Mouse (Mus musculus) forebrain, embryonic 11.5 days (tissue): Measurements from ENCODE around the gene Gys2. TPM values are rescaled to one million over a fixed set of nuclear protein-coding genes. Genes with fewer than 3 reads are reported as not detected.

Source experiments
- ATAC-seq: fragments of 200-750 bp; cut with Nextera tagmentation; replicated peaks from 2 replicates; pipeline ENCODE4 v1.8.0; 2017; ENCODE audit warnings: moderate TSS enrichment; ENCODE audit not compliant: low FRiP score
- DNase-seq: peaks from one replicate; pipeline ENCODE4 v3.0.0-alpha.2; 2017; ENCODE audit warnings: low spot score
- H3K27ac ChIP-seq: fragments of 300-500 bp; sonication (generic); 2 replicates; pipeline ENCODE4 v1.5.1; 2014; ENCODE audit warnings: low read depth, low read length
- H3K27me3 ChIP-seq: fragments of 300-500 bp; sonication (generic); 2 replicates; pipeline ENCODE4 v1.6.1; 2014; ENCODE audit warnings: mild to moderate bottlenecking, low read length, mixed read lengths; ENCODE audit not compliant: control insufficient read depth, insufficient read depth
- H3K36me3 ChIP-seq: fragments of 300-500 bp; sonication (generic); 2 replicates; pipeline ENCODE4 v1.6.1; 2014; ENCODE audit warnings: mild to moderate bottlenecking, low read length, moderate library complexity, mixed read lengths; ENCODE audit not compliant: control insufficient read depth, insufficient read depth
- H3K4me1 ChIP-seq: fragments of 300-500 bp; sonication (generic); replicated peaks from 2 replicates; pipeline ENCODE4 v1.6.1; 2014; ENCODE audit warnings: low read length, mixed read lengths; ENCODE audit not compliant: control insufficient read depth, insufficient read depth
- H3K4me2 ChIP-seq: fragments of 300-500 bp; sonication (generic); 2 replicates; pipeline ENCODE4 v1.6.1; 2014; ENCODE audit warnings: low read depth, mild to moderate bottlenecking, low read length, moderate library complexity, mixed read lengths; ENCODE audit not compliant: severe bottlenecking
- H3K4me3 ChIP-seq: fragments of 300-500 bp; sonication (generic); 2 replicates; pipeline ENCODE4 v1.5.1; 2014; ENCODE audit warnings: low read depth, low read length
- H3K9ac ChIP-seq: fragments of 300-500 bp; sonication (generic); 2 replicates; pipeline ENCODE4 v1.6.1; 2014; ENCODE audit warnings: low read length
- H3K9me3 ChIP-seq: fragments of 300-500 bp; sonication (generic); 2 replicates; pipeline ENCODE4 v1.6.1; 2016; ENCODE audit warnings: low read length, mixed read lengths; ENCODE audit not compliant: control insufficient read depth
- WGBS: fragments of 180-500 bp; shearing (Covaris S2); extraction: QIAGEN DNeasy Blood & Tissue Kit; methylation state at CpG from one replicate; pipeline ENCODE4 v1.1.7; 2014; 5-methylcytosine and 5-hydroxymethylcytosine counted together
- polyA plus RNA-seq: library from polyadenylated mRNA; unstranded; fragments of >200 nt; fragmentation: Nextera tagmentation; extraction: Ambion mirVana; gene quantifications from 2 replicates; pipeline ENCODE4 v1.2.1, GENCODE M21; 2014

Gene Gys2
- polyA plus RNA-seq, 1 experiment from 2014 or later, result not detected

DNA sequence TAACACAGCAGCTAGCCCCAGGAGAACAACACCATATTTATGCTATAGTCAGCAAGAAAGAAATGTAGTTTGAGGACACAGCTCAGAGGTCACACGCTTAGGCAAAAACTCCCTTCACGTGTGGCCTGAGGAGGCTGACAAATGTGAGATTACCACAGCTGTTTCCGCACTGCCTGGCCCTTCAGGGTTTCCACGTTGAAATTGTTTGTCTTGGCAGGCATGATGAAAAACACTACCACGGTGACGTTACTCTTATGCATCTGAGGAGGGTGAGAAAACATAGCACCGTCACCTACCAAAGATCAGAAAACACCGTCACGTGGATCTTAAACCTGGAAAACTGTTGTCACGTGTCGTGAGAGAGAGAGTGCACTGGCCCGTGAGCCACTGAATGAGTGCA is 21.5 kb downstream of the Gys2 start:
- Histone ChIP-seq H3K4me3 (no peak overlapping the region), H3K9me3 (no peaks in the 10 kb centered on the region), H3K36me3 (no peaks in the 10 kb centered on the region), H3K27ac (no peak overlapping the region), H3K27me3 (no peaks in the 10 kb centered on the region), H3K4me1 (no peaks in the 10 kb centered on the region), H3K9ac (no peak overlapping the region), H3K4me2 (no peak overlapping the region)
- ATAC-seq (no peak), DNase-seq (no peak)
- WGBS, result 86% methylated on average over 12 of the region's 12 CpGs

DNA sequence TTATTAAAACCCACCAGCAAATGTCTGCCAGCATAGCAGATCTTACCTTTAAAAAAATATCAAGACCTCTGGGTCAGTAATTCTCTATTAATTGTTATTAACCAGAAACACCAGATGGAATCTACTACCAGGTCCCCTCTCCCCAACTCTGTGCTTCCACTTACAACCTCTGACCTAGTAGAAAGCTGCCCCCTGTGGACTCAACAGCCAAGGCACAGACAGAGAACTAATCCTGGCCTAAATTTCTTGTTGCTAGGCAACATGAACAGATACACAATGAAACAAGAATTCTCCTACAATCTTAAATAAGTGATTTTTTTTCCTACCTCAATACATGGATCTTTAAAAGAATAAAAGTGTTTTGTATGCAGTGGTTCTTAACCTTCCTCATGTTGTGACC is 43.8 kb downstream of the Gys2 start:
- Histone ChIP-seq H3K4me2 (no peak overlapping the region), H3K4me1 (no peaks in the 10 kb centered on the region), H3K9ac (no peak overlapping the region), H3K4me3 (no peak overlapping the region), H3K9me3 (no peaks in the 10 kb centered on the region), H3K27ac (no peak overlapping the region), H3K27me3 (no peaks in the 10 kb centered on the region), H3K36me3 (no peaks in the 10 kb centered on the region)
- ATAC-seq, result no peak
- no peak for DNase-seq

GRCm38 (mm10) chr6:142424976-142425375 is 47.9 kb downstream of the Gys2 start:
- H3K9ac ChIP-seq, result no peak overlapping the region
- H3K4me2 ChIP-seq, result no peak overlapping the region
- no peak overlapping the region for H3K27ac ChIP-seq
- H3K4me3 ChIP-seq, result no peak overlapping the region
- no peaks in the 10 kb centered on the region for H3K9me3 ChIP-seq
- no peak for DNase-seq
- ATAC-seq, result no peak
- 81% methylated on average over 7 of the region's 7 CpGs for WGBS
- no peaks in the 10 kb centered on the region for H3K36me3 ChIP-seq
- no peaks in the 10 kb centered on the region for H3K27me3 ChIP-seq
- no peaks in the 10 kb centered on the region for H3K4me1 ChIP-seq

GRCm38 (mm10) chr6:142414597-142414996 is 58.3 kb downstream of the Gys2 start:
- no peaks in the 10 kb centered on the region for H3K36me3 ChIP-seq
- H3K4me2 ChIP-seq, result peak overlapping the region; percentile 58
- H3K27me3 ChIP-seq, result peaks cover 14% of the 10 kb centered on the region
- no peaks in the 10 kb centered on the region for H3K9me3 ChIP-seq
- under 1% methylated on average over 23 of the region's 24 CpGs for WGBS
- no peak overlapping the region for H3K27ac ChIP-seq
- H3K4me1 ChIP-seq, result peaks cover 2% of the 10 kb centered on the region; the same call in 1 of the 2 replicates
- ATAC-seq, result peak; percentile 34
- DNase-seq, result peak; percentile 66
- peak overlapping the region; percentile 29 for H3K4me3 ChIP-seq
- H3K9ac ChIP-seq, result peak overlapping the region; percentile 43; the same call in 1 of the 2 replicates

DNA sequence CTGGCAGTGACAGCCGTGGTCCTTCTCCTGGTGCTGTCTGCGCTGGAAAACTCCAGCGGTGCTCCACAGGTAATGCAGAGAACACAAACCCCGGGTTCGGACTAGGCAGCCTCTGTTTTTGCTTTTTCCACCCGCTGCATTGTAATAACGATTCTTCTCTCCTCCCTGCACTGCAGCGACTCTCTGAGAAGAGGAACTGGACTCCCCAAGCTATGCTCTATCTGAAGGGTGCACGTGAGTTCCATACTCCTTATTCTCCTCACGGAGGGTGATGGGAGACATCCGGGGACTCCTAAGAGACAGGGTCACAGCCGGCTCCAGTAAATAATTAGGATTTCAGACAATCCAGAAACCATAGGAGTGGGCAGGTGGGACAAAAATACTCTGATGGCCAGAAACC is 59.1 kb downstream of the Gys2 start:
- DNase-seq, result no peak
- H3K4me3 ChIP-seq, result no peak overlapping the region
- ATAC-seq, result 0 out of 2 replicates have a peak, but pooled peaks have one; percentile 32
- H3K9ac ChIP-seq, result no peak overlapping the region
- no peak overlapping the region for H3K4me2 ChIP-seq
- peaks cover 2% of the 10 kb centered on the region; the same call in 1 of the 2 replicates for H3K4me1 ChIP-seq
- H3K36me3 ChIP-seq, result no peaks in the 10 kb centered on the region
- WGBS, result 14% methylated on average over 12 of the region's 12 CpGs
- H3K9me3 ChIP-seq, result no peaks in the 10 kb centered on the region
- no peak overlapping the region for H3K27ac ChIP-seq
- peaks cover 14% of the 10 kb centered on the region for H3K27me3 ChIP-seq

DNA sequence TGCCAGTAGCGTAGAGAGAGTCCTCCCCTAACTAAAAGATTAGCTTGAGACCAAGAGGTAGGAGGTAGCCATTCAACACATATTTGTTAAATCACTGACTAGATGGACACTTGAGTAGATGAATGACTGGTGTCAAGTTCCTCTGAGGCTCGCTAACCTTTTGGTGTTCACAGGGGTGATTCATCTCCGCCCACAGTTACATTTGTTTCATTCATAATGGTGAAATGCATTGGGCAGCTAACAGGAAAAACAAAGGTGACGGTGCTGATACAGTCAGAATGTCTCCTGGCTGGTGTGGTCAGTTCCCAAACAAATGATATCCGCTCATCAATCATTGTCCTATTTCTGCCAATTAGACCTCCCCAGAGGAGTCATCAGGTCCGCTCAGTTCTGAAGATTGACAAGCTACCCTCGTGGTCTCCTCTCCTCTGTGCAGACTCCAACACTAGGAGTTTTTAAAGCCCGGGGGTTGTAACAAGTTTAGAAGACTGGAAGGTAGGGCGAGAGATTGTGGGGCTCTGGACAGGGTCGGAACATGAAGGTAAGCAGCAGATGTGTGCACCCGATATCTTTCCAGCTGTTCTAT is 59.9 kb downstream of the Gys2 start, which contains the start of gene Spx:
Gene Spx (plus strand): TSS at position 536 of the 586 bp plus-strand sequence.
- H3K9me3 ChIP-seq, result no peaks in the 10 kb centered on the region
- no peaks in the 10 kb centered on the region for H3K36me3 ChIP-seq
- no peak for DNase-seq
- peaks cover 14% of the 10 kb centered on the region for H3K27me3 ChIP-seq
- no peak within 1 kb of the TSS for H3K27ac ChIP-seq
- peaks cover 2% of the 10 kb centered on the region; the same call in 1 of the 2 replicates for H3K4me1 ChIP-seq
- no peak for ATAC-seq
- peak within 1 kb of the TSS; percentile 58; the same call in 1 of the 2 replicates for H3K4me2 ChIP-seq
- WGBS, result 70% methylated on average over 11 of the region's 11 CpGs
- H3K4me3 ChIP-seq, result no peak within 1 kb of the TSS; the same call in 1 of the 2 replicates
- no peak within 1 kb of the TSS for H3K9ac ChIP-seq

DNA sequence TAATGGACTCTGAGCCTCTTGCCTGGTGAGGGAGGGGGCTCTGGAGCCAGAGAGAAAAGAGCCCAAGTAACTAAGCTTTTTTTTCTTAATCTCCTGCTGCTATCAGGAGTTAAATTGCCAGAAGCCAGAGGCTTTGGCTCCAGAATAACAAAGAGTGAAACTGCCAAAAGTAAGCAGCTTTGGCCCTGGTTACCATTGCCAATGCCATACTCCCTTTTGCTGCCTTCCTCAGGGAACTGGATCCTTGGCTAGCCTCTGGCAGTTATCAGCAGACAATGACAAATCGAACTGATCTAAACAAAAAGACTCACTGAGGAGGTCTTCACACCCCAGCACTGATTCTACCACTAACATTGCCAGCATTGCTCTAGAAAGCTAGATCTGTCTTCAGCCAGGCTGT is 61.8 kb downstream of the Gys2 start:
- no peak overlapping the region for H3K27ac ChIP-seq
- ATAC-seq, result 0 out of 2 replicates have a peak, but pooled peaks have one; percentile 15
- no peaks in the 10 kb centered on the region for H3K9me3 ChIP-seq
- H3K27me3 ChIP-seq, result peaks cover 14% of the 10 kb centered on the region
- WGBS, result 7% methylated on average over 1 of the region's 1 CpGs
- no peak overlapping the region for H3K4me3 ChIP-seq
- H3K4me1 ChIP-seq, result peaks cover 2% of the 10 kb centered on the region; the same call in 1 of the 2 replicates
- H3K36me3 ChIP-seq, result no peaks in the 10 kb centered on the region
- H3K4me2 ChIP-seq, result no peak overlapping the region
- H3K9ac ChIP-seq, result no peak overlapping the region
- no peak for DNase-seq

DNA sequence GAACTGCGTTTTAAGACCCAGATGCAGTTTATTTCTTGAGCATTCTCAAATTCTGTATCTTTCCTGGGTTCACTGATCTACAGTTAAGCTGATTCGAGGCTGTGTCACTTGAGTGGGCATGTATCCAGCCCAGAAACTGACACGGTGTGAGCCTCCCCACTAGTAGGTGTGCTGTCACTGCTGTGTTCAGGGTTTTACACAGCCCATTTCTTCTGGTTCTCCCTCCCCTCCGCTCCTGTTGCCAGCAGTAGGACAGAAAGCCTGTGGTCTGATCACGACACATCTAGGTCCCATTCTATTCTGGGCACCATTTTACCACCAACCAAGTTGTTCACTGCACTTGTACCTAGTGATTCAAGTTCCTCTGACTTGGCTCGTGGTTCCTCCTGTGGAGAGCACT is 77.2 kb downstream of the Gys2 start:
- ATAC-seq (no peak), DNase-seq (no peak)
- no peak overlapping the region for H3K4me3 ChIP-seq
- no peaks in the 10 kb centered on the region for H3K27me3 ChIP-seq
- no peaks in the 10 kb centered on the region for H3K4me1 ChIP-seq
- no peak overlapping the region for H3K4me2 ChIP-seq
- no peak overlapping the region for H3K9ac ChIP-seq
- WGBS, result 94% methylated on average over 6 of the region's 6 CpGs
- H3K36me3 ChIP-seq, result no peaks in the 10 kb centered on the region; the same call in 1 of the 2 replicates
- H3K27ac ChIP-seq, result no peak overlapping the region
- no peaks in the 10 kb centered on the region for H3K9me3 ChIP-seq

GRCm38 (mm10) chr6:142394669-142395068 is 78.2 kb downstream of the Gys2 start:
- DNase-seq, result no peak
- no peaks in the 10 kb centered on the region; the same call in 1 of the 2 replicates for H3K36me3 ChIP-seq
- no peaks in the 10 kb centered on the region for H3K27me3 ChIP-seq
- H3K4me3 ChIP-seq, result no peak overlapping the region
- no peaks in the 10 kb centered on the region for H3K9me3 ChIP-seq
- WGBS, result 87% methylated on average over 5 of the region's 5 CpGs
- H3K27ac ChIP-seq, result no peak overlapping the region
- H3K4me1 ChIP-seq, result no peaks in the 10 kb centered on the region
- H3K9ac ChIP-seq, result no peak overlapping the region
- no peak for ATAC-seq
- no peak overlapping the region for H3K4me2 ChIP-seq
